Mouse (Mus musculus): ENCODE measurements at regions not wholly inside any gene's neighbourhood (a gene's known extent, or its start where the extent isn't known, plus 50 kb on each side); places are given as distances from the start of the nearest gene placed in this dataset.

DNA sequence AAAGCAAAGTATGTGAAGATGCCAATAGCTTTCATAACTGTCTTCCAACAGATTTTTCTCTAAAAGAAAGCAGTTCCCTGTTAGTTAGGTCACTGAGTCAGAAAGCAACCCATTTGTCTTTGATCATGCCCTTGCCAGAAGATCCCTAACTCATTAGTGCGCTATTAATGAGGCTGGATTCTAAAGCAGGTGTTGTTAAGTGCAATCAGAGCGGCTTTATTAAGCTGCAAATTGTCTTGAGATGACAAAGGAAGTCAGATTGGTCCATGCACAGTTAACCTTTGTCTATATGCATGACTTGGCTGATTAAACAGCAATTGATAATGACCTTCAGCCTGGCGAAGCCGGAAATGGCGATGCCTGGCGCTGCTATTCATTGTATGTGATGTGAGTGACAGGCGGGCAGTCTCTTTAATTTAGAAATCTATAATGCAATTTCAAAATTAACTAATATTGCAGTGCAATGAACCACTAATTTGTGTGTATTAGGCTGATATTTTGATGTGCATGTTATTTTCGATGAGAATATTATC, 183.4 kb downstream of the Rnd3 start:
- TF ChIP-seq POLR2A (IDR thresholded peaks at IDR 0.05; ENCODE audit: borderline replicate concordance, extremely low read depth, low read depth, low read length) = no peak
- TF ChIP-seq CTCF (IDR thresholded peaks at IDR 0.05; ENCODE audit: insufficient read depth, low read length) = no peak

Measured in lung, adult 2 months (tissue).